Mouse (Mus musculus): ENCODE results near the gene Nrxn3.

The Nrxn3 gene

GRCm38 (mm10) chr12:89290736-89291574 is 568.3 kb downstream of the Nrxn3 start:
- Histone ChIP-seq H3K27me3 (ENCODE audit: control insufficient read depth, insufficient read depth, low read length, poor library complexity, severe bottlenecking) (no peaks in the 10 kb centered on the region; the same call in 1 of the 2 replicates), H3K36me3 (ENCODE audit: control insufficient read depth, insufficient read depth, low read length, poor library complexity, severe bottlenecking) (no peaks in the 10 kb centered on the region)

GRCm38 (mm10) chr12:89302011-89302410 is 579.3 kb downstream of the Nrxn3 start:
- Histone ChIP-seq H3K27me3 (ENCODE audit: control insufficient read depth, insufficient read depth, low read length, poor library complexity, severe bottlenecking) (no peaks in the 10 kb centered on the region), H3K36me3 (ENCODE audit: control insufficient read depth, insufficient read depth, low read length, poor library complexity, severe bottlenecking) (no peaks in the 10 kb centered on the region)
- peak; percentile 10 for DNase-seq (ENCODE audit: low read depth, low spot score)

More at GRCm38 (mm10) chr12:89290736-89291574, 568.3 kb downstream of the Nrxn3 start:
- DNase-seq (ENCODE audit: low read depth, low spot score) = no peak

GRCm38 (mm10) chr12:89310200-89310599 is 587.5 kb downstream of the Nrxn3 start:
- H3K36me3 ChIP-seq (ENCODE audit: control insufficient read depth, insufficient read depth, low read length, poor library complexity, severe bottlenecking) = no peaks in the 10 kb centered on the region
- H3K27me3 ChIP-seq (ENCODE audit: control insufficient read depth, insufficient read depth, low read length, poor library complexity, severe bottlenecking) = no peaks in the 10 kb centered on the region
- DNase-seq (ENCODE audit: low read depth, low spot score) = no peak

- DNase-seq (ENCODE audit: low read depth, low spot score) = no peak
- Histone ChIP-seq H3K36me3 (ENCODE audit: control insufficient read depth, insufficient read depth, low read length, poor library complexity, severe bottlenecking) (no peaks in the 10 kb centered on the region), H3K27me3 (ENCODE audit: control insufficient read depth, insufficient read depth, low read length, poor library complexity, severe bottlenecking) (no peaks in the 10 kb centered on the region)
Observed at GRCm38 (mm10) chr12:89312586-89312985, 589.9 kb downstream of the Nrxn3 start.

- no peaks in the 10 kb centered on the region for H3K36me3 ChIP-seq (ENCODE audit: control insufficient read depth, insufficient read depth, low read length, poor library complexity, severe bottlenecking)
- DNase-seq (ENCODE audit: low read depth, low spot score) = no peak
- no peaks in the 10 kb centered on the region for H3K27me3 ChIP-seq (ENCODE audit: control insufficient read depth, insufficient read depth, low read length, poor library complexity, severe bottlenecking)
Observed at GRCm38 (mm10) chr12:89325864-89326560, 603.3 kb downstream of the Nrxn3 start.

- Histone ChIP-seq H3K36me3 (ENCODE audit: control insufficient read depth, insufficient read depth, low read length, poor library complexity, severe bottlenecking) (no peaks in the 10 kb centered on the region), H3K27me3 (ENCODE audit: control insufficient read depth, insufficient read depth, low read length, poor library complexity, severe bottlenecking) (no peaks in the 10 kb centered on the region)
- DNase-seq (ENCODE audit: low read depth, low spot score) = no peak
Observed at GRCm38 (mm10) chr12:89331474-89332263, 609.0 kb downstream of the Nrxn3 start.

- DNase-seq (ENCODE audit: low read depth, low spot score) = no peak
- Histone ChIP-seq H3K36me3 (ENCODE audit: control insufficient read depth, insufficient read depth, low read length, poor library complexity, severe bottlenecking) (no peaks in the 10 kb centered on the region), H3K27me3 (ENCODE audit: control insufficient read depth, insufficient read depth, low read length, poor library complexity, severe bottlenecking) (no peaks in the 10 kb centered on the region)
Observed at GRCm38 (mm10) chr12:89333486-89333885, 610.8 kb downstream of the Nrxn3 start.

- Histone ChIP-seq H3K36me3 (ENCODE audit: control insufficient read depth, insufficient read depth, low read length, poor library complexity, severe bottlenecking) (no peaks in the 10 kb centered on the region), H3K27me3 (ENCODE audit: control insufficient read depth, insufficient read depth, low read length, poor library complexity, severe bottlenecking) (no peaks in the 10 kb centered on the region; the same call in 1 of the 2 replicates)
- no peak for DNase-seq (ENCODE audit: low read depth, low spot score)
Observed at GRCm38 (mm10) chr12:89364850-89365249, 642.2 kb downstream of the Nrxn3 start.

GRCm38 (mm10) chr12:89369939-89370338 is 647.3 kb downstream of the Nrxn3 start:
- no peak for DNase-seq (ENCODE audit: low read depth, low spot score)
- Histone ChIP-seq H3K36me3 (ENCODE audit: control insufficient read depth, insufficient read depth, low read length, poor library complexity, severe bottlenecking) (no peaks in the 10 kb centered on the region), H3K27me3 (ENCODE audit: control insufficient read depth, insufficient read depth, low read length, poor library complexity, severe bottlenecking) (no peaks in the 10 kb centered on the region; the same call in 1 of the 2 replicates)

GRCm38 (mm10) chr12:89376600-89376999 is 653.9 kb downstream of the Nrxn3 start:
- DNase-seq (ENCODE audit: low read depth, low spot score) = no peak
- no peaks in the 10 kb centered on the region for H3K36me3 ChIP-seq (ENCODE audit: control insufficient read depth, insufficient read depth, low read length, poor library complexity, severe bottlenecking)
- H3K27me3 ChIP-seq (ENCODE audit: control insufficient read depth, insufficient read depth, low read length, poor library complexity, severe bottlenecking) = no peaks in the 10 kb centered on the region

GRCm38 (mm10) chr12:89377051-89377643 is 654.5 kb downstream of the Nrxn3 start:
- DNase-seq (ENCODE audit: low read depth, low spot score) = no peak
- H3K36me3 ChIP-seq (ENCODE audit: control insufficient read depth, insufficient read depth, low read length, poor library complexity, severe bottlenecking) = no peaks in the 10 kb centered on the region
- no peaks in the 10 kb centered on the region for H3K27me3 ChIP-seq (ENCODE audit: control insufficient read depth, insufficient read depth, low read length, poor library complexity, severe bottlenecking)

- H3K27me3 ChIP-seq (ENCODE audit: control insufficient read depth, insufficient read depth, low read length, poor library complexity, severe bottlenecking) = no peaks in the 10 kb centered on the region
- no peaks in the 10 kb centered on the region for H3K36me3 ChIP-seq (ENCODE audit: control insufficient read depth, insufficient read depth, low read length, poor library complexity, severe bottlenecking)
- DNase-seq (ENCODE audit: low read depth, low spot score) = no peak
Observed at GRCm38 (mm10) chr12:89377687-89378086, 655.0 kb downstream of the Nrxn3 start.

- Histone ChIP-seq H3K36me3 (ENCODE audit: control insufficient read depth, insufficient read depth, low read length, poor library complexity, severe bottlenecking) (no peaks in the 10 kb centered on the region), H3K27me3 (ENCODE audit: control insufficient read depth, insufficient read depth, low read length, poor library complexity, severe bottlenecking) (no peaks in the 10 kb centered on the region)
- DNase-seq (ENCODE audit: low read depth, low spot score) = no peak
Observed at GRCm38 (mm10) chr12:89383254-89383653, 660.6 kb downstream of the Nrxn3 start.

- DNase-seq (ENCODE audit: low read depth, low spot score) = no peak
- H3K27me3 ChIP-seq (ENCODE audit: control insufficient read depth, insufficient read depth, low read length, poor library complexity, severe bottlenecking) = no peaks in the 10 kb centered on the region
- H3K36me3 ChIP-seq (ENCODE audit: control insufficient read depth, insufficient read depth, low read length, poor library complexity, severe bottlenecking) = no peaks in the 10 kb centered on the region
Observed at GRCm38 (mm10) chr12:89395121-89395792, 672.6 kb downstream of the Nrxn3 start.
